Mouse (Mus musculus): ENCODE data around the gene Mia.

Gene Mia

DNA sequence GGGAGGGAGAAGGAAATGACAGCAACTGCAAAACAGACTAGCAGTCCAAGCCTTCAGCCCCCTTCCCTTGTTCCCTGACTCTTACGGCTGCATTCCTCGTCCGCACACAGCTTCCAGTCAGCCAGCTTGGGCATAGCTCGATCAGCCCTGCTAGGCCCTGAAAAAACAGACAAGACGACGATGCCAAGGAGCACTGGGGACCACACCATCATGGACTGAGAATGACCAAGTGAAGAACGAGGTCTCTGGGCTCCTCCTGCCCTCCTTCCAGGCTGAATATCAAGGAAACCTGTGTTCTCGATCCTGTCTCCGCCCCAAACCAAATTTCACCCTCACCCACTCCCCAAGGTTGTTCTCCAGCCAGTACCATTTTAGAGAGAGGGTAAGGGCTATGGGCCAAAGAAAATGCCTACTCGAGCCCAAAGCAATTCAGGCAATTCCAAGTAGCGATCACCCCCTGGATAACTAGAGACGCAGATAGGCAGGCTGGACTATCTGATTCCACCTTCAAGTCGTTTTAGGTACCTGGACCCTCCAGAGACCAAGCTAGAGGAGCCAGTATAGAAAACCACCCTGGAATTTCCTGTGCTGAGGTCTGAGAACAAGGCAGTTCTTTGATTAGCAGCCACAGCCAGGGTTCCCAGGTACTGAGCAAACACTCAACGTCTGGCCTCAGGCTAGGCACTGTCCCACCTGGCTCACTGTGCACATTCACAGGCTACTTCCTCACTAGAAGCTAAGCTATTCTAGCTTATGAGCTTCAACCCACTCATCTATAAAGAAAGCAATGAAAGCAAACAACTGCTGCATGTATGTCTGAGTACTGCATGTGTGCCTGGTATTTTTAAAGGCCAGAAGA is at the start of gene Mia, which contains the start of gene Gm21983:
TSS of gene Mia (minus strand) at position 321 of the 859 bp plus-strand sequence.
TSS of gene Gm21983 (minus strand) at position 250 of the 859 bp plus-strand sequence.
- no peak for DNase-seq

GRCm38 (mm10) chr7:27228865-27229264 is 47.9 kb upstream of the Mia start:
- no peak for DNase-seq

GRCm38 (mm10) chr7:27228281-27228821 is 47.4 kb upstream of the Mia start, which contains the start of gene Itpkc:
Gene Itpkc (minus strand): TSS chr7:27228661.
- DNase-seq: peak; percentile 83 to 86

GRCm38 (mm10) chr7:27227676-27228075 is 46.7 kb upstream of the Mia start:
- no peak for DNase-seq

DNA sequence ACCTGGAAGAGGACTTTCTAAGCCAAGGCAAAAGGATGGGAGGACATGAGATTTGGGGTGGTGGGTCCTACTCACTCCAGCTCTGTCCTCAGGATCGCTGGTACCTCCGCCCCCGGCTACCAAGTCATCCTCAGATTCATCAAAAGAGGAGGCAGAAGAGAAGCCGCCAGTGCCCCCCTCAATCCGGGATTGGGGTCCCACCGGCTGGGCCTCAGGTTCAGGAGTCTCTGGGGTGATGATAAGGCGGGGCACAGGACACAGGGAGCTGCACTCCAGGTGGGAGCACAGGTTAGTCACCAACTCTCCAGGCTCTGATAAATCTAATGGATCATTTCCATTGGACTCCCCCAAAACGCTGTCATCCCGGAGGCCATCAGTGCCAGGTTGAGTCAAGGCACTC is 46.3 kb upstream of the Mia start:
- DNase-seq: no peak

GRCm38 (mm10) chr7:27224877-27225575 is 44.1 kb upstream of the Mia start:
- no peak for DNase-seq

- DNase-seq: no peak
Observed at GRCm38 (mm10) chr7:27222538-27222937, 41.6 kb upstream of the Mia start.

GRCm38 (mm10) chr7:27221939-27222338 is 41.0 kb upstream of the Mia start:
- DNase-seq: no peak

- no peak for DNase-seq
Observed at GRCm38 (mm10) chr7:27219937-27220336, 39.0 kb upstream of the Mia start.

- no peak for DNase-seq
Observed at GRCm38 (mm10) chr7:27218586-27218985, 37.6 kb upstream of the Mia start.

GRCm38 (mm10) chr7:27212626-27213025 is 31.7 kb upstream of the Mia start:
- no peak for DNase-seq

DNA sequence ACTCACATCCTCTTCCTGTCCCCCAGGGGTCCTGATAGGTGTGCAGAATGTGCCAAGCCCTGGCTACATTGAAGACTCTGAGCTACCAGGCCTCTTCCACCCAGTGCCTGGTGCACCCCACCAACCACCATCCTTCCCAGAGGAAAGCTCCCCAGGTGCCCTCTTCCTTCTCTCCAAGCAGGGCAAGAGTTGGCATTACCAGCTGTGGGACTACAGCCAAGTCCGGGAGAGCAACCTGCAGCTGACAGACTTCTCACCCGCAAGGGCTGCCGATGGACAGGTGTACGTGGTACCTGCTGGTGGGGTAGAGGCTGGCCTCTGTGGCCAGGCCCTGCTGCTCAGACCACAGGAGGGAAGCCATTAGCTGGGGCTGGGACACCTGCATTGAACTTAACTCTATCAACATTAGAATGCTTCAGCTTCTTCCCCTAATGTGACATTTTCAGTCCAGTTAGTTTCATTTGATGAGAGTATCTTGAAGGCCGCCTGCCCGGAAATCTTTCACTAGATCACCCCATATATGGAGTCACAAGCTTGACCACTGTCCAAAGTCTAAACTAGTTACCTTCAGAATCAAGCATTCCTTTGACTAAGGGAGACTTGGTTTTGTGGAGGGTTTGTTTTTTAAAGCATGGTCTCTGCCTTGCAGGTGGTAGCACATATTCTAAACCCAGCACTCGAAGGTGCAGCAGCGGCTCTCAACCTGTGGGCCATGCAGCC is 22.9 kb upstream of the Mia start:
- DNase-seq: no peak

DNA sequence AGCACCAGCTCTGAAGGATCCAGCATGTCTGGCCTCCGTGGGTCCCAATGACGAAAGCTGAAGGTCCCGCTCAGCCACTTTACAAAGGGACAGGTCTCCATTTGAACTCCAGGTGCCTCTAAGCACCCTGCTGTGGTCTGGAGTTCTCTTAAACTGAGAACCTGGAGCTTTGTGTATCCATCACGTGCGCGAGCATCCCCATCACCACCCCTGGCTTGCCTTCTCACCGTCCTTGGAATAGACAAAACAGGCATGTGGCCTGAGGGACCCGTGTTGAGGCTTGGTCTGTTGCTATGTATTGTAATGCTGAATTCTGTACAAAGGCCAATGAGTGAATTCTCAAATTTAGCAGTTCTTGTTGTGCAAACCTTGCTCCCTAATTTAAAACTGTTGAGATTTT is 17.8 kb upstream of the Mia start:
- DNase-seq: no peak

DNA sequence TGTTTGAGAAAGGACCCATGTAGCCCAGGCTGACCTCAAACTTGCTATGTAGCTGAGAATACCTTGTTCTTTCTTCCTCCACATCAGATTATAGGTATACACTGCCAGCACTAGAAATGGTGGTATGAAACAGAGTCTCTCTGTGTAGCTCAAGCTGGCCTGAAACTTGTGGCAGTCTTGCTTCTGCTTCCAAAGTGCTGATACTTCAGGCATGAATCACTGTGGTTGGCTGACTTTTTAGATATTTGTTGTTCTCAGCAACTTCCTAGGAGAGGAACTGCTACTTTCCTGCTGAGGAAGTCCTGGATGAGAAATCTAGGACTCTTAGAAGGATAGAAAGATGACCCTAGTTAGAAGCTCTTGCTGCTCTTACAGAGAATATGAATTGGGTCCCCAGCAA is 17.4 kb upstream of the Mia start:
- no peak for DNase-seq

- no peak for DNase-seq
Observed at GRCm38 (mm10) chr7:27197634-27198033, 16.7 kb upstream of the Mia start.

DNA sequence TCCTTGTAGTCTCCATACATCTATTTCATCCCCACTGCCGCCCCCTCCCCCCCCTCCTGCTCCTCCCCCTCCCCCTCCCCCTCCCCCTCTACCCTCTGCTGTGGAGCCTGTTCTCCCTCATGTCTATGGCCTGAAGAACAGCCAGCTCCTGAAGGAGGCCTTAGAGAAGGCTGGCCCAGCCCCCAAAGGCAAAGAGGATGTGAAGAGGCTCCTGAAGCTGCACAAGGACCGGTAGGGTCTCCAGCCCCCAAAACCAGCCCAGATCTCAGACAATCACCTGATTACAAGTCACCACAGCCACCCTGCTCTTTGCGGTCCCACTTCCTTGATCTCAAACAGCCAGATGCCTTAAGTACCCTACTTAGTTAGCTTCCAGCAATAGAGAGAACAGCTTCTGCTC is 16.2 kb upstream of the Mia start:
- DNase-seq: no peak

GRCm38 (mm10) chr7:27195681-27196611 is 15.0 kb upstream of the Mia start, which contains the start of the genes BC024978 and Snrpa:
Gene BC024978 (plus strand): TSS chr7:27195781.
Gene Snrpa (minus strand): TSS chr7:27196271.
- peak; percentile 95 to 99 for DNase-seq

- DNase-seq: no peak
Observed at GRCm38 (mm10) chr7:27193731-27194130, 12.8 kb upstream of the Mia start.

- no peak for DNase-seq
Observed at GRCm38 (mm10) chr7:27192434-27192833, 11.5 kb upstream of the Mia start.

DNA sequence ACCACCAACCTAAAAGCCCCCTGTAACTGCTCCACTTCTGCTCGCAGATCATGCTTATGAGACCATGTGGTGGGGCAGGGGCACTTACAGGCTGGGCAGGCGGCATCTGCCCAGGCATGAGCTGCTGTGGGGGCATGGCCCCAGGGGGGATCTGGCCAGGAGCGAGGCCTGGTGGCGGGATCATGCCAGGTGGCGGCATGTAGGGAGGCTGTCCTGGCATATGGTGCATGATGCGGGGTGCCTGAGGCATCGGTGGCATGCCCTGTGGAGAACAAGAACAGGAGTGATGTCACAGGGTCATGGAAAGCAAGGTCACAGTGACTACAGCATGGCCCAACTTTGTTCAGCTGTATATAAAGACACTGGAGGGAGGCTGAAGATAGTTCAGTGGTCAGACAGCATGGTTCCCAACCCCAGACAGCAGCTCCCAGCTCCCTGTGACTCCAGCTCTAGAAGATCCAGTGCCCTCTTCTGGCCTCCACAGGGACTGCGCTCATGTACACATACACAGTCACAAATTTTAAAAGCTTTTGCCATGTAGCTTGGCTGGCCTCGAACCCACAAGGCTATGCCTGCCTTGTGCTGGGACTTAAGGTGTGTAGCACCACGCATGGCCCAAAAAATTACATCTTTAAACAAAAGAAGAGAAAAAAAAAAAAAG is 8.4 kb upstream of the Mia start:
- DNase-seq: no peak

GRCm38 (mm10) chr7:27185986-27186385 is 5.0 kb upstream of the Mia start:
- no peak for DNase-seq

Data from thymus, adult 18-20 months (tissue).